Mouse (Mus musculus) hindbrain, embryonic 13.5 days (tissue): ENCODE measurements at regions not wholly inside any gene's neighbourhood (a gene's known extent, or its start where the extent isn't known, plus 50 kb on each side); places are given as distances from the start of the nearest gene placed in this dataset.

Experiments
- ATAC-seq: fragments of 200-750 bp; cut with Nextera tagmentation; 2 replicates; pipeline ENCODE4 v1.8.0; 2017; ENCODE audit warnings: moderate TSS enrichment; ENCODE audit not compliant: low FRiP score
- H3K27ac ChIP-seq: fragments of 300-500 bp; sonication (generic); 2 replicates; pipeline ENCODE4 v1.5.1; 2015; ENCODE audit warnings: inconsistent platforms, mild to moderate bottlenecking, moderate library complexity
- H3K27me3 ChIP-seq: fragments of 300-500 bp; sonication (generic); 2 replicates; pipeline ENCODE4 v1.6.1; 2015; ENCODE audit warnings: mild to moderate bottlenecking, inconsistent platforms
- H3K36me3 ChIP-seq: fragments of 300-500 bp; sonication (generic); 2 replicates; pipeline ENCODE4 v1.6.1; 2015; ENCODE audit warnings: mild to moderate bottlenecking, inconsistent platforms
- H3K4me1 ChIP-seq: fragments of 300-500 bp; sonication (generic); replicated peaks from 2 replicates; pipeline ENCODE4 v1.6.1; 2015; ENCODE audit warnings: inconsistent platforms
- H3K4me2 ChIP-seq: fragments of 300-500 bp; sonication (generic); 2 replicates; pipeline ENCODE4 v1.6.1; 2015; ENCODE audit warnings: inconsistent platforms, mild to moderate bottlenecking, moderate library complexity
- H3K4me3 ChIP-seq: fragments of 300-500 bp; sonication (generic); 2 replicates; pipeline ENCODE4 v1.5.1; 2015; ENCODE audit warnings: mild to moderate bottlenecking, inconsistent platforms
- H3K9ac ChIP-seq: fragments of 300-500 bp; sonication (generic); 2 replicates; pipeline ENCODE4 v1.6.1; 2015; ENCODE audit warnings: mild to moderate bottlenecking, inconsistent platforms
- H3K9me3 ChIP-seq: fragments of 300-500 bp; sonication (generic); 2 replicates; pipeline ENCODE4 v1.6.1; 2016; ENCODE audit warnings: inconsistent platforms
- WGBS: fragments of 180-500 bp; shearing (Covaris S2); methylation state at CpG from one replicate; pipeline ENCODE4 v1.1.7; 2015; 5-methylcytosine and 5-hydroxymethylcytosine counted together

DNA sequence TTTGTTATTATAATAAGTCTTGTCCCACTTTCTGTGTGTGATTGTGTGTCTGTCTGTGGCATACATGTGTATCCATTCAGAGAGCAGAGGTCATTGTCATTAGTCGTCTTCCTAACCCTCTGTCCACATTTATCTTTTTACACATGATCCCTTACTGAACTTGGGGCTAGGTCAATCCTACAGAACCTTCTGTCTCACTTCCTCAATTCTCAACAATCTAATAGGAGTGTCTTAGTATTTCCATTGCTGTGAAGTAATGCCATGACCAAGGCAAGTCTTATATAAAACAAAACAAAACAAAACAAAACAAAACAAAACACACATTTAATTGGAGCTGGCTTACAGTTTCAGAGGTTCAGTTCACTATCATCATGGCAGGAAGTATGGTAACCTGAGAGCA is 237.5 kb upstream of the Marcks start:
- Histone ChIP-seq H3K4me2 (no peak overlapping the region), H3K27me3 (no peaks in the 10 kb centered on the region), H3K4me1 (peaks cover 12% of the 10 kb centered on the region), H3K9me3 (no peaks in the 10 kb centered on the region), H3K4me3 (no peak overlapping the region), H3K9ac (no peak overlapping the region), H3K27ac (no peak overlapping the region), H3K36me3 (no peaks in the 10 kb centered on the region)
- WGBS = 71% methylated on average over 1 of the region's 1 CpGs
- ATAC-seq = no peak

DNA sequence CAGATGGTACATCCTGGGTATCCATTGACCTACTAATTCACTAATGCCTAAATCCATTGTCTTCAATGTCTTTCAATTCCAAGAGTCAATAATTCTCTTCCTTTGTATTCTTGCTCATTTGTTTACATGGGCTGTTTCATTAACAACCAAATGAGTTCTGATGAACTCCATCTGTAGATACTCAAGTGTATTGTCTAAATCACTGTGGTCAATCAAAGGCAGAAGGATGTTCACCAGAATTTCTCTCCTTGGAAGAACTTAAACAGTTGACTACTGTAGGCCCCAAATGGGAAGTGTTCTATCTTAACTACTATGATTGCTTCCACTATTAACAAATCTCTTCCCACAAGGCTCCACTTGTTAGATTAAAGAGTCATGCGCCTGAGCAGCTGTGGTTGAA is 236.9 kb upstream of the Marcks start:
- Histone ChIP-seq H3K4me1 (peaks cover 12% of the 10 kb centered on the region), H3K36me3 (no peaks in the 10 kb centered on the region), H3K4me2 (no peak overlapping the region), H3K27ac (no peak overlapping the region), H3K9me3 (no peaks in the 10 kb centered on the region), H3K9ac (no peak overlapping the region), H3K27me3 (no peaks in the 10 kb centered on the region), H3K4me3 (no peak overlapping the region)
- WGBS = 89% methylated on average over 1 of the region's 1 CpGs
- ATAC-seq = no peak

DNA sequence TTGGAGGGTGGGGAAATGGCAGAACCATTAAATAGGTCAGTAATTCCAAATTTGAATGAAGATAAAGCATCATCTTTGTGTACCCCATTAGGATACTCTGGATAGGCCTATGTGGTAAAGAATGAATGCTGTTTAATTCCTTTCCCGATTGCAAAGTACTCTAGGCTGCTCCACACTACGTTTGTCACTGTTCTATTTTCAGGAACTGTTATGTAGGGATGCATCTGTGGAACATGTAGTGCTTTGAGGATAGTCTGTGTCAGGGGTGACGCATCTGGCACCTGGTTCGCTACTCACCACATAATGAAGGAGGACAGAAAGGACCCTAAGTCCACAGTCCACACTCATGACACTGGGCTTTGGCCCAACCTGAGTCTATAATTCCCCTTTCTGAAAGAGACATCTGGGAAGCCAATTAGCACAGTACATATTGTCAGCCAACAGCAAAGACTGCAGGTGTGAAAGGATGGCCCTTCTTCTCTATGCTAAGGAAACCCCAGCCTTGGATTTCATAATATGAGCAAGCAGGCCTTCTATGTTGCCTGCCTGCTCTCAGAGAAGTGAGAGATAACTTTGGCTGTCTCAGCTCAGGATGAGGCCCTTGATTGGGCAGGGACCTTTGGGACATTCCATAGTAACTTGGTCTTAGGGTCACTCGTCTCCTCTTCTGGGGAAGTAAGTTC is 230.4 kb upstream of the Marcks start:
- Histone ChIP-seq H3K9me3 (no peaks in the 10 kb centered on the region), H3K9ac (no peak overlapping the region), H3K27ac (no peak overlapping the region), H3K4me1 (no peaks in the 10 kb centered on the region; the same call in 1 of the 2 replicates), H3K4me3 (no peak overlapping the region), H3K4me2 (no peak overlapping the region), H3K36me3 (no peaks in the 10 kb centered on the region), H3K27me3 (no peaks in the 10 kb centered on the region)
- ATAC-seq = no peak
- 87% methylated on average over 5 of the region's 5 CpGs for WGBS

DNA sequence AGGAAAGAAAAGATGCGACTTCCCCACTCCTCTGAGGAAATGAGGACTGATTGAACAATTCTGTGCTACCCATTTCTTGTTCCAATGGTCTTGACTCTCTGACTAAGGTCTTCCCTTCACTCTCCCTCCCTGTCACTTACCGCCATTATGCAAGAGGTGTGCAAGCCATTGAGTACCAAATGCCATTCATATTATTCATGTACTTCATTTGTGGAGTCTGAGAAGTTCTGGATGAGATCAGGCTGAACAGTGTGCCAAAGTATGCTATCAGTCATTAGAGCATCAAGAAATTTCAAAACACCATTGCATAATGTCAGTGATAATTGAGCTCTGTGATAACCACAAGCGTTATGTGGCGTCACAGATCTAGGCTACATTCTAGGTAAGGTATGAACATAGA is 229.1 kb upstream of the Marcks start:
- Histone ChIP-seq H3K36me3 (no peaks in the 10 kb centered on the region), H3K9me3 (no peaks in the 10 kb centered on the region), H3K4me1 (no peaks in the 10 kb centered on the region; the same call in 1 of the 2 replicates), H3K4me3 (no peak overlapping the region), H3K27ac (no peak overlapping the region), H3K4me2 (no peak overlapping the region), H3K27me3 (no peaks in the 10 kb centered on the region), H3K9ac (no peak overlapping the region)
- 97% methylated on average over 4 of the region's 4 CpGs for WGBS
- ATAC-seq = no peak

DNA sequence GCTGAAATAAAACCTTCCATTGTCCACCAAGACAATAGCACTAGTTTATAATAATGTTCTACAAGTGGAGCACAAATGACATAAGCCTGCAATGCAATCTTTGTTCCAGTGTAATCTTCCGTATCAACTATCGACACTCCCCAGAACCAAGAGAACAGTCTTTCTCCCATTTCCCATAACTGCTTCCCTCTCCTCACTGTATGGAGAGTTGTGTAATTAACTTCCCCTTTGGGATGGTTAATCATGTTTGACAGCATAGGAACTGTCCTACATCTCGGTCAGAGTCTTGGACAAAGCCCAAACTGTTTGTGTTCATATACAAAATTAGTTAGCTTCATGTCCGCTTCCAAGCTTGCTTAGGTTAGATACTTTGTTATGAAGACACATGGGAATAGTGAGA is 225.8 kb upstream of the Marcks start:
- H3K9me3 ChIP-seq = no peaks in the 10 kb centered on the region
- H3K27ac ChIP-seq = no peak overlapping the region
- H3K9ac ChIP-seq = no peak overlapping the region
- no peak overlapping the region for H3K4me3 ChIP-seq
- no peak for ATAC-seq
- no peaks in the 10 kb centered on the region; the same call in 1 of the 2 replicates for H3K4me1 ChIP-seq
- H3K36me3 ChIP-seq = no peaks in the 10 kb centered on the region
- H3K27me3 ChIP-seq = no peaks in the 10 kb centered on the region
- 40% methylated on average over 4 of the region's 4 CpGs for WGBS
- H3K4me2 ChIP-seq = no peak overlapping the region

DNA sequence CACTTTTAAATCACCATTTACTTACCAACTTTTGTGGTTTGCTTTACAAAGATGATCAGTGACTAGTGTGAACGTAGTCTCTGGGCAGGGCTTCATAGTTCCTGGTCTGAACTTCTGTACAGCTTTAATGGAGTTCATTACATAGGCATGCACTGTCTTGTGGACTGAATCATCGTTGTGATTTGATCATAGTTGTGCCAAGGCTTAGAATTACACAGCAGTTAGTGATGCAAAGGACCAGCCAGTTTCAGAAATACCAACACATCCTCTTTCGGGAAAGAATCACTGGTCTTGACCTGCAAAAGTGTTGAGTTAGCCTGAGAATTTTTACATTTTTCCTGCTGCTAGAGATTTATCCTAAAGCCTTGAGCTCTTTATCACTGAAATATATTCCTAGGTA is 222.3 kb upstream of the Marcks start:
- Histone ChIP-seq H3K36me3 (no peaks in the 10 kb centered on the region), H3K9ac (no peak overlapping the region), H3K4me2 (no peak overlapping the region), H3K9me3 (no peaks in the 10 kb centered on the region), H3K4me3 (no peak overlapping the region), H3K4me1 (peaks cover 9% of the 10 kb centered on the region), H3K27me3 (no peaks in the 10 kb centered on the region), H3K27ac (no peak overlapping the region)
- WGBS = 89% methylated on average over 3 of the region's 3 CpGs
- ATAC-seq = no peak

DNA sequence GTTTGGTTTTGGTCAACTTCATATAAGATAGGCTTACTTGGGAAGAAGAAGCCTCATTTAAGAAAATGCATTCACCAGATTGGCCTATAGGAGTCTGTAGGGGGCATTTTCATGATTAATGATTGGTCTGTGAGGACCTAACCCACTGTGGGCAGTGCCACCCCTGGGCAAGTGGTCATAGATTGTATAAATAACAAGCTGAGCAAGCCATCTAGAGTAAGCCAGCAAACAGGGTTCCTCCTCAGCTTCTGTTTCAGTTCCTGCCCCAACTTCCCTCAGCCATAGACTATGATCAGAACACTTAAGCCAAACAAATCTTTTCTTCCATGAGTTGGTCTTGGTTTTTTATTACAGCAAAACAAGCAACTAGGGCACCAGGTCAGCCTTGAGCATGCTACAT is 220.2 kb upstream of the Marcks start:
- Histone ChIP-seq H3K27ac (no peak overlapping the region), H3K9ac (no peak overlapping the region), H3K27me3 (no peaks in the 10 kb centered on the region), H3K4me2 (no peak overlapping the region), H3K36me3 (no peaks in the 10 kb centered on the region), H3K4me1 (peaks cover 9% of the 10 kb centered on the region), H3K9me3 (no peaks in the 10 kb centered on the region), H3K4me3 (no peak overlapping the region)
- no peak for ATAC-seq

DNA sequence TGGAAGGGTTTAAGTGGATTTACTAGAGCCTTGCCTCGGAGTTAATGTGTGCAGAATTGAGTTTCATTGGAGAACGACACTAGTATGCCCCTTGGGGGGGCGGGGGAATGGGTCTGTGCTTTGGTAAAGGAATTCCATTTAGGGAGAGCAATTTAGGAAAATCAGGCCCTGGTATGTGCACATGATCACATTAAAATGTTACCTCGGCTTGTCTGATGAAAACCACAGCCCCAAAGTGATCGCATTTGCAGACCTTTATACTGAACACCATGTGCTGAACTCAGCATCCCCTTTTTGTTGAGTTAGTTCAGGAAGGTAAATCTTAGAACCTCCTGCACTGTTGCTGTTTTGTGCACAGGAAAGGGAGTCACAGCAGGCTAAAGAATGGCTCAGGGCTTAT is 219.6 kb upstream of the Marcks start:
- H3K9ac ChIP-seq = no peak overlapping the region
- H3K4me3 ChIP-seq = no peak overlapping the region
- 68% methylated on average over 5 of the region's 5 CpGs for WGBS
- peaks cover 9% of the 10 kb centered on the region for H3K4me1 ChIP-seq
- H3K9me3 ChIP-seq = no peaks in the 10 kb centered on the region
- 0 out of 2 replicates have a peak overlapping the region, but pooled peaks have one; percentile 20 for H3K27ac ChIP-seq
- ATAC-seq = no peak
- no peaks in the 10 kb centered on the region for H3K36me3 ChIP-seq
- H3K4me2 ChIP-seq = no peak overlapping the region
- no peaks in the 10 kb centered on the region for H3K27me3 ChIP-seq

DNA sequence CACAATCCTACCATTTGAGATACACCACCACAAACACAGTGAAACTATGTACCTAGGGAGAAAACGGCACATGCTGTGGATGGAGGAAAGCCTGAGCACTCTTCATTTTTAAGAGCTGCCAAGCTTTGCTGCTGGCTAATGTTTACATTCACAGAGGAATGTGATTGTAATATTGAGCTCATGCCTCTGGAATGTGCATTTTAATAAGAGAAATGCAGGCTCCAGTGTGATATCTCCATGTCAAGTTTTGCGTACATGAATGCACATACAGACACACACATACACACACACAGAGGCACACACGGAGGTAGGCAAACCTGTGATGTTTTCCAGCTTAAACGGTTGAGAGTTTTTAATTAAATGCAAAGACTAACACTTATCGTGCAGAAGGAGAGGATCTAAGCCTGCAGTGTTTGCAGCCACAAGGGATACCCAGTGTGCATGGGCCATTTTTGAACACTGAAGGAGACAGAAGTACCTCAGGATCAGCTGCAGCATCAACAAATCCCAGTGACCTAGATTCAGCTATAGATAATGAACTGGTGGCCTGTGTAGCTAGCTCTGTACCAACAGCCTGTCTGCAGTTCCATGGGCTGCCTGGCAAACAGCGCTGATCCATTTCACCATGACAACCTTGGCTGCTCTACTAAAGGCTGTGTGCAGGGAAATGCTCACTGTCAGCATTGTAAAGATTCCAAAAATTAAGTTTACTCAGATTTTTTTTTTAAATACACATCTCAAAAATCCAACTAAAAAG is 218.8 kb upstream of the Marcks start:
- 0 out of 2 replicates have a peak overlapping the region, but pooled peaks have one; percentile 20 for H3K27ac ChIP-seq
- 65% methylated on average over 6 of the region's 6 CpGs for WGBS
- ATAC-seq = peak; percentile 83
- H3K36me3 ChIP-seq = no peaks in the 10 kb centered on the region
- peaks cover 9% of the 10 kb centered on the region for H3K4me1 ChIP-seq
- H3K4me2 ChIP-seq = no peak overlapping the region
- no peak overlapping the region for H3K4me3 ChIP-seq
- no peaks in the 10 kb centered on the region for H3K9me3 ChIP-seq
- no peaks in the 10 kb centered on the region for H3K27me3 ChIP-seq
- no peak overlapping the region for H3K9ac ChIP-seq

DNA sequence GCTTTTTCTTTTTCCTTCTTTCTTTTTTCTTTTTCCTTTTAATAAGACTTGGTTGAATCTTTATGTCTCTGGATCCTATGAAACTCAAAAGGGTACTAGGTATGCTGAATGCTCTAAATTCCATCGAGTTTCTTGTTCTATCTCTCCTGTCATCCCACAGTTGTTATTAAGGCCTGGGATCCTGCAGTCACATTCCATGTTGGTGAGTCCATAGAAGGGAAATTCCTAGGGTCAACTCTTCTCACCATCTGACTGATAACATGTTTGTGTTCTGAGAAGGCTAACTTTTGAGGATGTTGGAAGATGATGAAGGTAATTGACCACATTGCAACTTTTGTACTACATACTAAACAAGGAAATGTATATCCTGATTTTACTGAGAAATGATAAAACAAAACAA is 210.5 kb upstream of the Marcks start:
- no peaks in the 10 kb centered on the region for H3K27me3 ChIP-seq
- H3K9ac ChIP-seq = no peak overlapping the region
- no peaks in the 10 kb centered on the region for H3K36me3 ChIP-seq
- H3K9me3 ChIP-seq = no peaks in the 10 kb centered on the region
- H3K27ac ChIP-seq = no peak overlapping the region
- H3K4me2 ChIP-seq = no peak overlapping the region
- no peak overlapping the region for H3K4me3 ChIP-seq
- WGBS = 89% methylated on average over 1 of the region's 1 CpGs
- ATAC-seq = no peak
- H3K4me1 ChIP-seq = no peaks in the 10 kb centered on the region

DNA sequence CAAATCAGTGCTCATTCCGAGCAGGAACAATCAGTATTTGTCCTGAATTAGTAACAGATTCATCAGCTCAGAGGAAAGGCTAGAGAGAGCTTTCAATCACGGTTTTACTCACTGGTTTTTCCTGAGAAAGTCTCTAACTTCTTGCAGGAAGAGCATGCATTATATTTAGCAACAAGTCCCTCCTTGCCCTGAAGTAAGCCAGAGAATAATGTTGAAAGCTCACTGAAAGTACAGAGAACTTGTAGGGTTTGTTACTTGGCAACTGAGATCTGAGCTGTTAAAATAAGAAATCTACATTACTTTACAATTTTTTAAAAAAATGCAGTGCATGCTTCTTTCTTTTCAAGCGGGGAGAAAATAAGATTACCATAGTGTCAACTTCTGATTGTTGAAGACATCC is 209.7 kb upstream of the Marcks start:
- no peak for ATAC-seq
- no peaks in the 10 kb centered on the region for H3K27me3 ChIP-seq
- H3K36me3 ChIP-seq = no peaks in the 10 kb centered on the region
- H3K9me3 ChIP-seq = no peaks in the 10 kb centered on the region
- no peak overlapping the region for H3K4me3 ChIP-seq
- H3K9ac ChIP-seq = no peak overlapping the region
- no peaks in the 10 kb centered on the region for H3K4me1 ChIP-seq
- no peak overlapping the region for H3K4me2 ChIP-seq
- 45% methylated on average over 3 of the region's 3 CpGs for WGBS
- H3K27ac ChIP-seq = no peak overlapping the region

DNA sequence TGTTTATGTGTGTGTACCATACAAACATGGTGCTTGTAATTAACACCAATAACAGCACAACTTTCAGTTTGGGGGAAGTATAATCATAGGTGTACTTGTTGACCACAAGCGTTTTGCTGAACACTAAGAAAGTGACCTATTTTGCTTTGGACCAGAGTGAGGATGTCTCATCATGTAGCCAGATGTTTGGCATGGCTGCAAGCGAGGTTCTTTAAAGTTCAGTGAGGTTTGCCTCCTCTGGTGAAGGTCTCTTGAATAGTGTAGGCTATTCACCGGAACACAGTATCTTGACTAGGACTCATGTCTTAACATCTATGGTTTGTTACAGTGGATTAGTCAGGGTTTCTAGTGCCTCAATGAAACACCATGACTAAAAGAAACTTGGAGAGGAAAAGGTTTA is 208.9 kb upstream of the Marcks start:
- Histone ChIP-seq H3K27ac (no peak overlapping the region), H3K4me1 (no peaks in the 10 kb centered on the region), H3K9me3 (no peaks in the 10 kb centered on the region), H3K36me3 (no peaks in the 10 kb centered on the region), H3K9ac (no peak overlapping the region), H3K4me3 (no peak overlapping the region), H3K27me3 (no peaks in the 10 kb centered on the region), H3K4me2 (no peak overlapping the region)
- 85% methylated on average over 3 of the region's 3 CpGs for WGBS
- no peak for ATAC-seq

DNA sequence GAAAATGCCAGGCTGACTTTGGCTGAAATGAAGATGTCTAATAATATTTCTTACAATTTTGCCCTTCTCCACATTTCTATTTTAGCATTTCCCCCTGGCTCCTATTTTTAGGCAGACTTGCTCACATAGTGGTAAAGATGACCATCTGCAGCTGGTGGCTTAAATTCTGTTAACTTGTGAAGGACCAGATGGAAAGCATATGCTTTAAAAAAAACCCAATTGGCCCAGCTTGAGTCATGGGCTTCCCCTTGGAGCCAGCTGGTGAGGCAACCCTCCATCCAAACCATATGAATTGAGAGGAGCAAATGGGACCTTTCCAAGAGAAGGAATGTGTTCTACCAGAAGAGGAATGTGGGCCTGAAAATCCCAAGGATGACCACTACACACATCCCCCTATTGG is 204.0 kb upstream of the Marcks start:
- Histone ChIP-seq H3K27me3 (no peaks in the 10 kb centered on the region), H3K9ac (no peak overlapping the region), H3K4me3 (no peak overlapping the region), H3K36me3 (no peaks in the 10 kb centered on the region), H3K27ac (no peak overlapping the region), H3K4me2 (no peak overlapping the region), H3K9me3 (no peaks in the 10 kb centered on the region), H3K4me1 (no peaks in the 10 kb centered on the region)
- no peak for ATAC-seq
